Mouse (Mus musculus) heart, adult 2 months (tissue): ENCODE results near the gene Cdh20.

ENCODE experiments used
- CTCF ChIP-seq: fragments of 200-600 bp; IDR thresholded peaks from 2 replicates; pipeline ENCODE4 v1.8.1; 2022; ENCODE audit warnings: antibody characterized with exemption, mild to moderate bottlenecking, moderate library complexity
- EP300 ChIP-seq: fragments of 200-500 bp; IDR thresholded peaks from 2 replicates; pipeline ENCODE4 v1.6.1; 2011; ENCODE audit warnings: low read depth, low read length, control low read depth; ENCODE audit not compliant: insufficient read depth

DNA sequence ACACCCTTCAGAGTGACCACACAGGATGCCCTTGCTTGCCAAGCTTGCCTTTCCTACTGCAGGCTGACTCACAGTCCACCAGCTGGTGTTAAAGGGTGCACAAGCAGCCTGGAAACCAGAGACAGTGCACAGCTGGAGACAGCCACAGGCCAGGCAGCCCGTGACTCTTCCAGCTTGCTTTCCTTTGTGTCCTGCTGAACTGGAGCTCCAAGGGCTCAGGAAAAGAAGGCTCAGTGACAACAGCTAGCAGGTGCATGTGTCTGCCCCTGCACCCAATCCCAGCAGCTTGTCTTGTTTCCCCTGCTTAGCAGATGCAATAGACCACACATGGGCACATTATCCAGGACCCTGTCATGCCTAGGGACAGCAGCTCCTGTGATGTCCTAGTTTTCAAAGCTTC lies 21.5 kb upstream of the Cdh20 start:
- TF ChIP-seq CTCF: no peak
- no peak for TF ChIP-seq EP300
